ENCODE assay signal across 7 mouse cellular contexts in genomic region chr13:48869088-48869487, GRCm38 (mm10). TPM values are rescaled to one million over a fixed set of nuclear protein-coding genes. Genes with fewer than 3 reads are reported as not detected.
A peak's percentile ranks its signal among the peaks of the same experiment; 100 is the strongest.
DNase-seq lines count a peak whose midpoint lies in the region; ATAC-seq and TF ChIP-seq lines count a peak whose summit lies in the region.

No protein-coding gene starts in this region.

- DNase-seq in lung, embryonic 14.5 days: no peak
- no peak for DNase-seq in lung, postnatal 14 days
- no peak for DNase-seq in forebrain, embryonic 11.5 days (ENCODE audit: low spot score)
- DNase-seq in left cerebral cortex, adult 9 months (ENCODE audit: low spot score in 2 of 2): no peak
- no peak for DNase-seq in yolk sac, embryonic 10.5 days (ENCODE audit: low spot score)

- peak overlapping the region; percentile 95; the same call in 1 of the 2 replicates for H3K27ac ChIP-seq in lung, embryonic 14.5 days (ENCODE audit: low read depth)
- no peak overlapping the region for H3K27ac ChIP-seq in forebrain, embryonic 11.5 days (ENCODE audit: low read depth, low read length)
- peak overlapping the region; percentile 96; the same call in 1 of the 2 replicates for H3K27ac ChIP-seq in intestine, postnatal 0 days (ENCODE audit: low read depth, low read length)
- H3K27ac ChIP-seq in neural tube, embryonic 14.5 days (ENCODE audit: low read depth, low read length): no peak overlapping the region

- H3K27me3 ChIP-seq in lung, embryonic 14.5 days (ENCODE audit: insufficient read depth, low read length): no peaks in the 10 kb centered on the region
- H3K27me3 ChIP-seq in forebrain, embryonic 11.5 days (ENCODE audit: control insufficient read depth, insufficient read depth, low read length): no peaks in the 10 kb centered on the region
- H3K27me3 ChIP-seq in intestine, postnatal 0 days (replicated peaks; ENCODE audit: control insufficient read depth, insufficient read depth, low read length): no peaks in the 10 kb centered on the region
- no peaks in the 10 kb centered on the region; the same call in 1 of the 2 replicates for H3K27me3 ChIP-seq in neural tube, embryonic 14.5 days (ENCODE audit: control insufficient read depth, insufficient read depth, low read length)

- no peaks in the 10 kb centered on the region for H3K9me3 ChIP-seq in lung, embryonic 14.5 days (ENCODE audit: low read depth, low read length)
- H3K9me3 ChIP-seq in forebrain, embryonic 11.5 days (ENCODE audit: control insufficient read depth, low read length): no peaks in the 10 kb centered on the region
- H3K9me3 ChIP-seq in intestine, postnatal 0 days (ENCODE audit: control insufficient read depth): no peaks in the 10 kb centered on the region
- no peaks in the 10 kb centered on the region for H3K9me3 ChIP-seq in neural tube, embryonic 14.5 days (ENCODE audit: control insufficient read depth, low read length)

- no peaks in the 10 kb centered on the region for H3K36me3 ChIP-seq in lung, embryonic 14.5 days (ENCODE audit: insufficient read depth)
- H3K36me3 ChIP-seq in forebrain, embryonic 11.5 days (ENCODE audit: control insufficient read depth, insufficient read depth, low read length): no peaks in the 10 kb centered on the region
- no peaks in the 10 kb centered on the region for H3K36me3 ChIP-seq in intestine, postnatal 0 days (ENCODE audit: control insufficient read depth, insufficient read depth)
- no peaks in the 10 kb centered on the region for H3K36me3 ChIP-seq in neural tube, embryonic 14.5 days (ENCODE audit: control insufficient read depth, insufficient read depth, low read length)

- H3K9ac ChIP-seq in lung, embryonic 14.5 days: peak overlapping the region; percentile 99
- H3K9ac ChIP-seq in forebrain, embryonic 11.5 days (ENCODE audit: low read length): peak overlapping the region; percentile 99
- 0 out of 2 replicates have a peak overlapping the region, but pooled peaks have one; percentile 100 for H3K9ac ChIP-seq in intestine, postnatal 0 days (ENCODE audit: low read depth, low read length)
- H3K9ac ChIP-seq in neural tube, embryonic 14.5 days (replicated peaks; ENCODE audit: low read depth, low read length): peak overlapping the region; percentile 98

- peak overlapping the region; percentile 88 for H3K4me3 ChIP-seq in lung, embryonic 14.5 days (ENCODE audit: low read depth, low read length)
- H3K4me3 ChIP-seq in forebrain, embryonic 11.5 days (ENCODE audit: low read depth, low read length): peak overlapping the region; percentile 97
- peak overlapping the region; percentile 88 for H3K4me3 ChIP-seq in intestine, postnatal 0 days (ENCODE audit: low read depth, low read length)
- peak overlapping the region; percentile 91 for H3K4me3 ChIP-seq in neural tube, embryonic 14.5 days (ENCODE audit: low read depth, low read length)

- no peak for TF ChIP-seq CTCF in lung, embryonic 14.5 days (IDR thresholded peaks at IDR 0.05; ENCODE audit: low read depth)
- TF ChIP-seq CTCF in intestine, postnatal 0 days (IDR thresholded peaks at IDR 0.05; ENCODE audit: low read depth): no peak

- peaks cover 15% of the 10 kb centered on the region for H3K4me1 ChIP-seq in lung, embryonic 14.5 days (ENCODE audit: insufficient read depth)
- peaks cover 15% of the 10 kb centered on the region; the same call in 1 of the 2 replicates for H3K4me1 ChIP-seq in forebrain, embryonic 11.5 days (replicated peaks; ENCODE audit: control insufficient read depth, insufficient read depth, low read length)
- H3K4me1 ChIP-seq in intestine, postnatal 0 days (replicated peaks; ENCODE audit: control insufficient read depth, insufficient read depth, low read length): peaks cover 19% of the 10 kb centered on the region
- peaks cover 24% of the 10 kb centered on the region for H3K4me1 ChIP-seq in neural tube, embryonic 14.5 days (ENCODE audit: control insufficient read depth, insufficient read depth, low read length)

- 18% methylated on average over 5 of the region's 5 CpGs for WGBS in lung, embryonic 14.5 days
- 25% methylated on average over 5 of the region's 5 CpGs for WGBS in forebrain, embryonic 11.5 days
- 14% methylated on average over 5 of the region's 5 CpGs for WGBS in intestine, postnatal 0 days
- 17% methylated on average over 5 of the region's 5 CpGs for WGBS in neural tube, embryonic 14.5 days

- ATAC-seq in lung, embryonic 14.5 days (ENCODE audit: insufficient read depth): no peak
- no peak for ATAC-seq in forebrain, embryonic 11.5 days (replicated peaks; ENCODE audit: low FRiP score)
- ATAC-seq in intestine, postnatal 0 days: no peak
- ATAC-seq in neural tube, embryonic 14.5 days (ENCODE audit: low read depth): no peak

- peak overlapping the region; percentile 94 for H3K4me2 ChIP-seq in lung, embryonic 14.5 days
- peak overlapping the region; percentile 61 for H3K4me2 ChIP-seq in forebrain, embryonic 11.5 days (ENCODE audit: low read depth, low read length, severe bottlenecking)
- peak overlapping the region; percentile 87 for H3K4me2 ChIP-seq in intestine, postnatal 0 days (replicated peaks; ENCODE audit: low read depth)
- peak overlapping the region; percentile 92 for H3K4me2 ChIP-seq in neural tube, embryonic 14.5 days (ENCODE audit: low read depth, low read length)

RNA-seq across cellular contexts. Expression of gene Phf2, which starts 1.8 kb away (rescaled TPM):
- 11.1 and 12.2 TPM in 2 replicates for polyA plus RNA-seq in lung, embryonic 14.5 days (2014; fragmentation: Nextera tagmentation; extraction: Ambion mirVana)
- polyA plus RNA-seq in forebrain, embryonic 11.5 days (2014; fragmentation: Nextera tagmentation; extraction: Ambion mirVana): 14.3 and 14.6 TPM in 2 replicates
- polyA plus RNA-seq in intestine, postnatal 0 days (2015; fragmentation: Nextera tagmentation; extraction: Ambion mirVana): 3.5 and 3.6 TPM in 2 replicates
- 10.7 and 11.7 TPM in 2 replicates for polyA plus RNA-seq in neural tube, embryonic 14.5 days (2014; fragmentation: Nextera tagmentation; extraction: Ambion mirVana)

Comparison
In these comparisons a context has a peak if more than half of its experiments do, and no peak if none do; other contexts are left out.
1. H3K27ac ChIP-seq: peak in lung, embryonic 14.5 days (single experiment) and intestine, postnatal 0 days (single experiment); none in forebrain, embryonic 11.5 days (single experiment) and neural tube, embryonic 14.5 days (single experiment).
2. Peak in every context shown above with its lines, with median percentiles within 50 percentile points of each other: H3K4me2 ChIP-seq, H3K4me3 ChIP-seq and H3K9ac ChIP-seq.